Mouse (Mus musculus): ENCODE data around the gene Gpr35. TPM values are rescaled to one million over a fixed set of nuclear protein-coding genes. Genes with fewer than 3 reads are reported as not detected.

Gene Gpr35
- total and polyA plus RNA-seq, 3 experiments: 0.21 to 1.7 (median 0.44) TPM

DNA sequence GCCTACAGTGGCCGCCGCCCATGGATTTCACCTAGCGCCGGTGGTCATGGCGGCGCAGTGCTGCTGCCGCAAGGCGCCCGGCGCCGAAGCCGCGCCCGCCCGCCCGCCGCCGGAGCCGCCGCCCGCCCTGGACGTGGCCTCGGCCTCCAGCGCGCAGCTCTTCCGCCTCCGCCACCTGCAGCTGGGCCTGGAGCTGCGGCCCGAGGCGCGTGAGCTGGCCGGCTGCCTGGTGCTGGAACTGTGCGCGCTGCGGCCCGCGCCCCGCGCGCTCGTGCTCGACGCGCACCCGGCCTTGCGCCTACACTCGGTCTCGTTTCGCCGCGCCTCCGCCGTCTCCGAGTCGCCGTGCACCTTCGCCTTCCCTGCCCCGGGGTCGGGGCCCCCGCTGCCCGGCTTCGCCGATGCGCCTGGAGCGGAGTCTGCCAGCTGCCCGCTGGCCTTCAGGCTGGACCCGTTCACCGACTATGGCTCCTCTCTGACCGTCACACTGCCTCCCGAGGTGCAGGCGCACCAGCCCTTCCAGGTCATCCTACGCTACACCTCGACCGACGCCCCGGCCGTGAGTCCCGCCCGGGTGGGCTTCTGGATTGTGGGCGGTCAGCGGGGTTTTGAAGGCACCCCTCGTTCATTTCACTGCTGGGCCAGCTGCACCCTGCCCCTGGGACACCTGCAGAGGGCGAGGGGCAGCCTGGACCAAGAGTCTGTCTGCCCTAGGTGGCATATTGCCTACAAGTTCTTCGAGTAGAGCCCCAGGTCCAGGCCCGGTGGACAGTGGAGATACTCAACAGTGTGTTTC is 39.5 kb upstream of the Gpr35 start:
- peaks cover 15 to 31% of the 10 kb centered on the region in 2 experiments for H3K36me3 ChIP-seq (replicated peaks in 1 of 2; ENCODE audit: control insufficient read depth in 1 of 2, insufficient read depth in 1 of 2, low read length in 1 of 2)
- no peak for TF ChIP-seq E2F4 (IDR thresholded peaks at IDR 0.05; ENCODE audit: insufficient replicate concordance, low read depth, low read length)
- TF ChIP-seq ELF1 (IDR thresholded peaks at IDR 0.05; ENCODE audit: low read depth, low read length): 0 out of 2 replicates have a peak, but pooled peaks have one; percentile 3
- no peak for TF ChIP-seq MYC (IDR thresholded peaks at IDR 0.05; ENCODE audit: low read depth, low read length)
- no peak for TF ChIP-seq PAX5 (IDR thresholded peaks at IDR 0.05; ENCODE audit: low read length)
- peak; percentile 21 for TF ChIP-seq UBTF (IDR thresholded peaks at IDR 0.05; ENCODE audit: low read depth, low read length)
- no peak for TF ChIP-seq IRF4 (IDR thresholded peaks at IDR 0.05; ENCODE audit: low read depth, low read length)
- TF ChIP-seq ZKSCAN1 (IDR thresholded peaks at IDR 0.05; ENCODE audit: borderline replicate concordance, low read depth, low read length): no peak
- no peak for TF ChIP-seq NELFE (IDR thresholded peaks at IDR 0.05; ENCODE audit: low read depth, low read length)
- no peak for TF ChIP-seq JUND (conservative IDR thresholded peaks at IDR 0.05; ENCODE audit: low read depth, low read length)
- 0 out of 2 replicates have a peak, but pooled peaks have one; percentile 21 for TF ChIP-seq BHLHE40 (IDR thresholded peaks at IDR 0.05; ENCODE audit: low read depth, low read length)
- TF ChIP-seq USF2 (conservative IDR thresholded peaks at IDR 0.05; ENCODE audit: low read depth, low read length): no peak
- TF ChIP-seq MXI1 (IDR thresholded peaks at IDR 0.05; ENCODE audit: low read depth, low read length): 0 out of 2 replicates have a peak, but pooled peaks have one; percentile 14
- peak; percentile 0; the same call in 1 of the 2 replicates for TF ChIP-seq TCF12 (IDR thresholded peaks at IDR 0.05; ENCODE audit: low read depth, low read length)
- no peak for TF ChIP-seq SMC3 (IDR thresholded peaks at IDR 0.05; ENCODE audit: low read depth, low read length)
- no peak for DNase-seq (ENCODE audit: extremely low read depth)
- no peak overlapping the region for H3K27ac ChIP-seq (ENCODE audit: insufficient read depth, low read depth)
- dilution Hi-C loops (cut with MboI; ENCODE audit: extremely low pct_ligation_motif_present, extremely low pct_unique_long_range_greater_than_20kb, low sequenced_read_pairs): no loop called here
- H3K9ac ChIP-seq (ENCODE audit: insufficient read depth, low read depth): peak overlapping the region; percentile 79
- H3K9me3 ChIP-seq (replicated peaks; ENCODE audit: low read length): no peaks in the 10 kb centered on the region
- H3K79me2 ChIP-seq (replicated peaks; ENCODE audit: control insufficient read depth, extremely low read depth, insufficient read depth, poor library complexity, severe bottlenecking): no peaks in the 10 kb centered on the region
- in situ Hi-C loops (cut with MboI; ENCODE audit: low pct_ligation_motif_present, low pct_unique_long_range_greater_than_20kb, low sequenced_read_pairs): no loop called here
- peak overlapping the region; percentile 75 for H3K4me2 ChIP-seq (ENCODE audit: insufficient read depth, low read depth, poor library complexity, severe bottlenecking)
- H3K4me3 ChIP-seq (replicated peaks in 1 of 3; ENCODE audit: low read depth in 2 of 3, low read length in 2 of 3, poor library complexity in 1 of 3): peak overlapping the region; percentile 59 to 93 (median 69)
- H3K27me3 ChIP-seq (replicated peaks): peaks cover 11% of the 10 kb centered on the region
- peaks cover 12 to 36% of the 10 kb centered on the region in 2 experiments for H3K4me1 ChIP-seq (ENCODE audit: control insufficient read depth in 1 of 2, insufficient read depth in 2 of 2)

DNA sequence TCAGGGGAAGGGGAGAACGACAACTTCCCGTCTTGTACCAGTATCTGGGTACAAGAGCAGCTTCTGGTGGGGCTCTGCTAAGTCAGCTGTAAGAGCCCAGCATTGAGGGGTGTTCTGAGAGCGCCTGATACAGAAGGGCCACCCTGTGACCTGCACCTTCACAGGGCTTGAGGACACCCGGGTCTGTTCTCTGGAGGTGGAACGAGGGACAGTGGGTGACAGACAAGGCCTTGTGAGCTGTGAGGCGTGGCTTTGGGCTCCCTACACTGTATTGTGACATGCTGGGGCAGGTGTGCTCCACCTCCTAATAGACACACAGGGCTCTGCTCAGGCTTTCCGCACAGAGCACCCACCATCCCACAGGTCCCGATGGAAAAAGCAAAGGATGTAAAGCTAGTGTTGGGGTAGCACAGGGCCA is 38.9 kb upstream of the Gpr35 start:
- DNase-seq (ENCODE audit: extremely low read depth): no peak
- H3K4me1 ChIP-seq (ENCODE audit: control insufficient read depth in 1 of 2, insufficient read depth in 2 of 2): peaks cover 12 to 36% of the 10 kb centered on the region in 2 experiments
- H3K4me3 ChIP-seq (replicated peaks in 1 of 3; ENCODE audit: low read depth in 2 of 3, low read length in 2 of 3, poor library complexity in 1 of 3): peak overlapping the region; percentile 59 to 93 (median 69)
- peaks cover 11% of the 10 kb centered on the region for H3K27me3 ChIP-seq (replicated peaks)
- peak overlapping the region; percentile 75 for H3K4me2 ChIP-seq (ENCODE audit: insufficient read depth, low read depth, poor library complexity, severe bottlenecking)
- in situ Hi-C loops (cut with MboI; ENCODE audit: low pct_ligation_motif_present, low pct_unique_long_range_greater_than_20kb, low sequenced_read_pairs): no loop called here
- no peak for TF ChIP-seq PAX5 (IDR thresholded peaks at IDR 0.05; ENCODE audit: low read length)
- 0 out of 2 replicates have a peak, but pooled peaks have one; percentile 23 for TF ChIP-seq MXI1 (IDR thresholded peaks at IDR 0.05; ENCODE audit: low read depth, low read length)
- H3K9me3 ChIP-seq (replicated peaks; ENCODE audit: low read length): no peaks in the 10 kb centered on the region
- H3K27ac ChIP-seq (ENCODE audit: insufficient read depth, low read depth): no peak overlapping the region
- peaks cover 21 to 37% of the 10 kb centered on the region in 2 experiments for H3K36me3 ChIP-seq (replicated peaks in 1 of 2; ENCODE audit: control insufficient read depth in 1 of 2, insufficient read depth in 1 of 2, low read length in 1 of 2)
- no peaks in the 10 kb centered on the region for H3K79me2 ChIP-seq (replicated peaks; ENCODE audit: control insufficient read depth, extremely low read depth, insufficient read depth, poor library complexity, severe bottlenecking)
- dilution Hi-C loops (cut with MboI; ENCODE audit: extremely low pct_ligation_motif_present, extremely low pct_unique_long_range_greater_than_20kb, low sequenced_read_pairs): no loop called here
- H3K9ac ChIP-seq (ENCODE audit: insufficient read depth, low read depth): peak overlapping the region; percentile 79

Data from CH12.LX (cell line).